Mouse (Mus musculus) erythroblast, embryonic 14.5 days (primary cell): ENCODE measurements at regions not wholly inside any gene's neighbourhood (a gene's known extent, or its start where the extent isn't known, plus 50 kb on each side); places are given as distances from the start of the nearest gene placed in this dataset.

ENCODE experiments used
- GATA1 ChIP-seq: IDR thresholded peaks from 2 replicates; pipeline ENCODE4 v1.6.1; 2012; ENCODE audit warnings: low read length, inconsistent platforms, mixed read lengths
- TAL1 ChIP-seq: IDR thresholded peaks from 3 replicates; pipeline ENCODE4 v1.6.1; 2012; ENCODE audit warnings: low read length, inconsistent platforms, mixed read lengths

DNA sequence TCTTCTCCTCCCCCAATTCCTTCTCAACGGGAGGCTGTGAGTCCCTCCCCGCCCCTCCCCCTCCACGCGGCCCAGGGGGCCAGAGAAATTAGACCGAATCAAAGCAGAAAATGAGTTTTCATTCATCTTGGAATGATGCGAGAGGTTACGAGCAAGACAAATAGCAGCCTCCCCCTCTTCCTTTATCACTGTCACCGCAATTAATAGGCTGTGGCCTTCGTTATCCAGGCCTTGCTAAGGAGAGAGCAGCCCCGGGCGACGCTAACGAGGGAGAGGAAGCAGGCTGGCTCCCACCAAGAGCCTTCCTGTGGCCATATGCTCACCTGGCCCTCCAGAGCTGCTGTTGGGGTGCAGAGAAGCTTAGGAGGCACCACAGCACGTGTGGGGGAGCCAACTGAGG, 61.8 kb upstream of the Lhx1 start:
- no peak for TF ChIP-seq GATA1
- no peak for TF ChIP-seq TAL1
